Comparison of ENCODE assay signal across 8 mouse cellular contexts in genomic region chr5:125271531-125272203, GRCm38 (mm10).
DNase-seq lines count a peak whose midpoint lies in the region; ATAC-seq and TF ChIP-seq lines count a peak whose summit lies in the region.
"Had no signal": no experiment of that assay in that cellular context is flagged by ENCODE, and none has a peak within 500 bp of the region (broad histone marks: within the 10 kb centered on the region; RNA-seq: fewer than 3 reads in every experiment).

No protein-coding gene starts in this region.

- no peak overlapping the region for H3K9ac ChIP-seq in forebrain, embryonic 16.5 days (replicated peaks; ENCODE audit: low read depth, low read length)
- no peak overlapping the region for H3K9ac ChIP-seq in hindbrain, postnatal 0 days (replicated peaks; ENCODE audit: low read length)
- H3K9ac ChIP-seq: neural tube, embryonic 12.5 days had no signal

- no peak overlapping the region for H3K4me2 ChIP-seq in forebrain, embryonic 16.5 days (ENCODE audit: low read length)
- H3K4me2 ChIP-seq in hindbrain, postnatal 0 days (ENCODE audit: low read depth, low read length), result no peak overlapping the region
- H3K4me2 ChIP-seq: neural tube, embryonic 12.5 days had no signal

- H3K27ac ChIP-seq in forebrain, embryonic 16.5 days (ENCODE audit: low read length), result no peak overlapping the region
- H3K27ac ChIP-seq in hindbrain, postnatal 0 days, result no peak overlapping the region
- H3K27ac ChIP-seq: neural tube, embryonic 12.5 days had no signal

- no peaks in the 10 kb centered on the region for H3K27me3 ChIP-seq in forebrain, embryonic 16.5 days (replicated peaks; ENCODE audit: control insufficient read depth, insufficient read depth, low read length)
- no peaks in the 10 kb centered on the region for H3K27me3 ChIP-seq in hindbrain, postnatal 0 days (ENCODE audit: insufficient read depth, low read length)
- H3K27me3 ChIP-seq: neural tube, embryonic 12.5 days had no signal

- no peaks in the 10 kb centered on the region for H3K9me3 ChIP-seq in forebrain, embryonic 16.5 days (ENCODE audit: control insufficient read depth, low read length)
- H3K9me3 ChIP-seq in hindbrain, postnatal 0 days (ENCODE audit: low read length), result no peaks in the 10 kb centered on the region
- H3K9me3 ChIP-seq: neural tube, embryonic 12.5 days had no signal

- H3K4me1 ChIP-seq in forebrain, embryonic 16.5 days (replicated peaks; ENCODE audit: control insufficient read depth, insufficient read depth, low read length), result peaks cover 28% of the 10 kb centered on the region
- H3K4me1 ChIP-seq in hindbrain, postnatal 0 days (ENCODE audit: insufficient read depth, low read length), result peaks cover 10% of the 10 kb centered on the region

- peak; percentile 35 for ATAC-seq in forebrain, embryonic 16.5 days
- no peak for ATAC-seq in hindbrain, postnatal 0 days
- ATAC-seq in megakaryocyte, adult 5-6 weeks (ENCODE audit: poor library complexity, severe bottlenecking), result peak; percentile 52

- H3K36me3 ChIP-seq in forebrain, embryonic 16.5 days (ENCODE audit: control insufficient read depth, insufficient read depth), result no peaks in the 10 kb centered on the region
- H3K36me3 ChIP-seq in hindbrain, postnatal 0 days (ENCODE audit: insufficient read depth, low read length), result no peaks in the 10 kb centered on the region; the same call in 1 of the 2 replicates
- H3K36me3 ChIP-seq: neural tube, embryonic 12.5 days had no signal

- 11% methylated on average over 15 of the region's 15 CpGs for WGBS in forebrain, embryonic 16.5 days
- 11% methylated on average over 15 of the region's 15 CpGs for WGBS in hindbrain, postnatal 0 days

- H3K4me3 ChIP-seq in forebrain, embryonic 16.5 days (replicated peaks; ENCODE audit: low read length), result no peak overlapping the region
- H3K4me3 ChIP-seq in hindbrain, postnatal 0 days (ENCODE audit: low read length), result no peak overlapping the region
- H3K4me3 ChIP-seq: neural tube, embryonic 12.5 days had no signal

- peak; percentile 97 for DNase-seq in NIH3T3 (ENCODE audit: low read depth)
- peak; percentile 74 for DNase-seq in cerebellum, adult 11-12 months
- peak; percentile 95 for DNase-seq in hindbrain, postnatal 0 days (ENCODE audit: low spot score)
- peak; percentile 71 to 77 for DNase-seq in layer of hippocampus, postnatal 36 days
- DNase-seq in skeletal muscle tissue, adult 2 months (ENCODE audit: low read depth, low spot score), result peak; percentile 82

- TF ChIP-seq CTCF in hindbrain, postnatal 0 days (IDR thresholded peaks at IDR 0.05; ENCODE audit: low read depth), result peak; percentile 99
